Mouse (Mus musculus): ENCODE data around the gene Fgfr2.
"Not testable (repeated sequence)": the region's sequence is repeated elsewhere in the genome, so short reads cannot be mapped to it uniquely, and the experiment has no call there.

The Fgfr2 gene

DNA sequence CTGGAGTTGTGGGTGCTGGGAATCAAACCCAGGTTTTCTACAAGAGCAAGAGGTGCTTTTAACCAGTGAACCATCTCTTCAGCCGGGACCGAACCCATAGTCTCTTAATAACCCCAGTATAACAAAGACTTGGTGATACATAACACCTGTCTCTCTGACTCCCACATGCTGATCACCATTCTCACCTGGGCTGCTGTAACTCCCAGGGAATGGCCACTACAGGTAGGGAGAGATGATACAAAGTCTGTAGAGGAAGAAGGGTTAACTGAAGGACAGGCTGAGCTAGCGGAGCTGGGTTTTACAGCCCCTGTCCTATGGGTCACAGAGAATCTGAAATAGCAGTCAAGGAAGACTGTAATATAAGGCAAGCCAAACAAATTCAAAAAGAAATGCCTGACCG, 2580.0 kb downstream of the Fgfr2 start:
- DNase-seq (ENCODE audit: low read depth, low spot score): no peak

DNA sequence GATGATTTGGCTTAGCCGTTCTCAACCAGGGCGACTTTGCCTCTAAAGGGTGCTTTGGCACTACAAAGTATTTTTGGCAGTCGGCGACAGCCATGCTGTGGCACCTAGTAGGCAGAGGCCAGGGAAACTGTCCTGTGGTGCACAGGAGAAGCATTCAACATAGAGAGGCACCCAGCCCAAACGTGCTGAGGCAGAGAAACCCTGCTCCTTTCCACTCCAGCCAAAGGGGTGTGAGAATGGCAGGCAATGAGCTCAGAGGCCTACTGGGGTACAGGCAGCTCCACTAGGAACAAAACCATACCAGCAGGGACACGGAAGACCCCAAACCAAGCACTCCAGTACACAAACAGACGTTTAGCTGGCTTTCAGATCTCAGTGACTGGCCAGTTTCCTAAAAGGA, 2583.0 kb downstream of the Fgfr2 start:
- DNase-seq (ENCODE audit: low read depth, low spot score): no peak

DNA sequence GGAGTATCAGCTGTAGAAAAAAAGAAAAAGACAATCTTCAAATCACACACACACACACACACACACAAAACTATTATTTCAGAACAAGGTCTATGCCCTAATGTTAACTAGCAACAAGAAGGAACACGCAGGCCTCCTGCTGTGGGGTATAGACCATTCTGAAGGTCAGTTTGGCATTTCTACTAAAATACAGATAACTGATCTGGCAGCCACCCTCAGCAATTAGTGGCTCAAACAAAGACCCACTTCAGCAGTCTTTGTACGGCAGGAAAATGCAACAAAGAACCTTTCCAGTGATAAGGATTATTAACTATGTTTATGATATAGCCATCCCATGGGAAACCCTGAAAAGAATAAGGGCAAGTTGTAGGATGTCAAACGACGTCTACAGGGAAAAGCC, 2586.1 kb downstream of the Fgfr2 start:
- DNase-seq (ENCODE audit: low read depth, low spot score): no peak

DNA sequence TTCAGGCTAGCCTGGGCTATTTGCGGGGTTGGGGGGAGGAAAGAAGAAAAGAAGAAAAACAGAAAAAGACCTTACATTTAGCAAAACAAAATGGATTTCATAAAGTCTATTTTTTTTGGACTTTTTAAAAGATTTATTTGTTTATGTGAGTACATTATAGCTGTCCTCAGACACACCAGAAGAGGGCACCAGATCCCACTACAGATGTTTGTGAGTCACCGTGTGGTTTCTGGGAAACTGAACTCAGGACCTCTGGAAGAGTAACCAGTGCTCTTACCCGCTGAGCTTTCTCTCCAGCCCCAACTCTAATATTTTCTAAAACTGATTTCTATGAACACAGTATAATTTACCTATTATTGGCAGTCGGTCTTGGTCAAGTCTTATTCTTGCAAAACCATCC, 2588.0 kb downstream of the Fgfr2 start:
- no peak for DNase-seq (ENCODE audit: low read depth, low spot score)

DNA sequence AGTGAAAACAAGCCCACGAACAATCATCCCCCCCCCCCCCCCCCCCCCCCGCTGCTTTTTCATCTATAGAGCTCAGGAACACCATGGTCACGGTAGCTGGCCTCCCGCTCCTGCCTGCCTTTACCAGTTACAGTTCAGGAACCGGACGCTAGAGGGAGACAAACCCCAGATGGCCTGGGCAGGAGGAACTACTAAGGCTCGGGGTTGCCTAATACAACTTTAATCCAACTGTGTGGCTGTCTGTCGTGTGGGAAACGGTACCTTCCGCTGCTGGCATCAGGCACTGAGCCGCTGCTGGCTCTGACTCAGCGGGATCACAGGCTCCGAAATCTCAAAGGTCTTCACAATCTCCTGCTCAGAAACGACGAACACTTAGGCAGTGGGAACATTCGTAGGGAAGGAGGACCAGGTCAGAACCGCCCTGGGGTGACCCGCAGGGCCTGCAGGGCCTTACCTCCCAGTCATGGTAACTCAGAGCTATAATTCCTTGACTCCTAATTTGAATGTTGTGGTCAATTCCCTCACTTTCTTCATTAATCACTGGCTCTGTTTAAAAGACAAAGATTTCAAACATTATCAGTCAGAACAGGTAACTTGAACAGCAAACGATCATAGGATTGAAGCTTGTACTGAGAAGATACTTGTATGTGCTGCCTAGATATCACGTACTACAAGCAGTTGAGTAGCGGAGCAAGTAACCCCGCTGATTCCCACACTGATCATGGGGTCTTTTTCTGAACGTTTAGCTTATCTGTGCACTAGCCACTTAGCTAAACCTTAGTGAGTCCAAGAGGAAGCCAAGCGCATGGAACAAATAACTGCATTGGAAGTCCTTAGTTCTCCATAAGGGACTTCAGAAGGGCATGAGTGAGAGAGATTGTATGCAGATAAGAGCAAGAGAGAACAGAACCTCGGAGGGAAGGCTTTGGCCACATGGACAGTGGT, 2589.6 kb downstream of the Fgfr2 start:
- peak; percentile 42 for DNase-seq (ENCODE audit: low read depth, low spot score)

DNA sequence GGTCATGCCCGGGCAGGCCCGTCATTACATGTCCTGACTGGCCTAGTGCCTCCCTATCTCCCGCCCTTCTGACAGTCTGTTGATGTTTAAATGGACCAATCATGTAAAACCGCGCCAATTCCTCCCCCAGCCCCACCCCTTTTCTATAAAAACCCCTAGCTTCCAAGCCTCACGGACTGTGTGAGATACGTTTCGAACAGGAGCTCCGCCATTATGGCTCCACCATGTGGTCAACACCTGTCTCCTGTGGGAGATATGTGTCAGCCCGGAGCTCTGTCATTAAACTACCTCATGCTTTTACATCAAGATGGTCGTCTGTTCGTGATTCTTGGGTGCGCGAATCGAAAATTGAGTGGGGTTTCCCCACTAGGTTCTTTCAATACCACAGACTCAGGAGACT, 2592.0 kb downstream of the Fgfr2 start:
- not testable (repeated sequence) for DNase-seq (ENCODE audit: low read depth, low spot score)

DNA sequence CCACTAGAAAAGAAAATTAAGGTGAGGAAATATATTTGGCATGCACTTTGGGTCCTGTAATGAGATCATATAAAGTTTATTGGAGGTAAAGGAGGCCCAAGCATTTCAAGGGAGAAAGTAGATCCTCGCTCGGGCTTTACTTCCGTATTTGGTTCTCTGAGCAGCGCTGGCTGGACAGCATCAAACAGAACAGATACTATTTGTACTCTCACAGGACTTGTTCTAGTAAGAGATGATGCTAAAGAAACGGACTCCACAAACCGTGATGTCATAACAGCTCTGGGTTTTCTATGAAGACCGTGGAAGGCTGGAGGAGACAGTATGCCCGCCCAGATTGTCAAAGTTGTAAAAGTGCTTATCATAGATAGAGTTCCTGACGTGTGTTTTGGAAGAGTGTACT, 2595.8 kb downstream of the Fgfr2 start:
- DNase-seq (ENCODE audit: low read depth, low spot score): no peak

DNA sequence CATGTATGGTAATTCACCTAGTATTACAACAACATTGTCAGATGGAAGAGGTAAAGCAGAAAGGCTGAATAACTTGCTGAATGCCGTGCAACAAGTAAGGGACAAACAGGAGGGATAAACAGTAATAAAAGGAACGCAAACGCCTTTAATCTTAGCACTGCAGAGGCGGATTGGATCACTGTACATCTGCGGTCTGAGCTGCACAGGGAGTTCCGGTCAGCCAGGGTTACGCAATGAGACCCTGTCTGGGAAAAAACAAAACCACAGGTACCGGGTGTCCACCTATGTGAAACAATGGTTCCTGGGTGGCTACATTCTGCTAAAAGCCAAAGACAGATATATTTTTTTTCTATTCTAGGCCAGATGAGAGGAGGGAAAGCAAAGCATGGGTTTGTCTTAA, 2599.7 kb downstream of the Fgfr2 start:
- no peak for DNase-seq (ENCODE audit: low read depth, low spot score)

DNA sequence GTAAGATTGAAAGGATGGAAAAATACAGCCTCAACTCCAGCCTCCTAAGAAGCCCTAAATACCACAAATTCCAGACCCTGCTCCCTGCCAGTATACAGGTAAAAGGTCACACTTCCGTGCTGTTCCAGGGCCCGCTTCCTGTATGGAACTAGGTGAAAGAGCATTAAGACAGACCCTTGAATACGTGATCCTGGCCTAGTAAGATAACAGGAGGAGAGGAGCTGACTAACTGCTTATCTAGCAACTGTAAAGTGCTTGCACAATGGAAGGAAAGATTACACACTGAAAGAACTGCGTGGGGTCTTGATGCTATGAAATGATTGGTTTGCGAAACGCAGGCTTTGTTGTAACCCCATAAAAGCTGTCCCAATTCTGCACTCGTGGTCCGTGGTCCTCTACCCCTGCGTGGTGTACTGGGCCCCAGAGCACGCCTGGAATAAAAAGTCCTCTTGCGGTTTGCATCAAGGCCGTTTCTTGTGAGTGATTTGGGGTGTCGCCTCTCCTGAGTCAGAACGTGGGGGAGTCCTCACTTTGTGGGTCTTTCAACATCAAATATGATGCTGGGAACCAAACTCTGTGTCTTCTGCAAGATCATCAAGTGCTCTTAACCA, 2602.2 kb downstream of the Fgfr2 start:
- DNase-seq (ENCODE audit: low read depth, low spot score): no peak

DNA sequence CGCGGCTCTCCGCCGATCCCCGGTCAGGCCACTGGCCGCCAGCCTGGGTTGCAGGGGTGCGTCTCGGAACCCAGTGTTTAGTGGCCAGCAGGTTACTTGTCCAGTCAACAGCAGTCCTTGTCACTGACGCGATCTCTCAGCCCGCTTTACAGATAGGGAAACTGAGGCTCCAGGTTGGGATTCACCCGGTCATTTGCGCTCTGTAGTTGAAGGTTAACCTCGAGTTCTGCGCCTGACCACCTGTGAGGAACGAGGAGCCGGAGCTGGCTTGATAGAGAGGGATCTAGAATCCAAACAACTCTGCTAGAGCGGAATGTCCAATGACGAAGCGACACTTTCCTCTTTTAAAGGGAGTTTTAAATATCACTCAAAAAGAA, 2603.1 kb downstream of the Fgfr2 start, which contains the start of gene Ate1:
TSS of gene Ate1 (minus strand) at position 321 of the 377 bp plus-strand sequence.
- no peak for DNase-seq (ENCODE audit: low read depth, low spot score)

DNA sequence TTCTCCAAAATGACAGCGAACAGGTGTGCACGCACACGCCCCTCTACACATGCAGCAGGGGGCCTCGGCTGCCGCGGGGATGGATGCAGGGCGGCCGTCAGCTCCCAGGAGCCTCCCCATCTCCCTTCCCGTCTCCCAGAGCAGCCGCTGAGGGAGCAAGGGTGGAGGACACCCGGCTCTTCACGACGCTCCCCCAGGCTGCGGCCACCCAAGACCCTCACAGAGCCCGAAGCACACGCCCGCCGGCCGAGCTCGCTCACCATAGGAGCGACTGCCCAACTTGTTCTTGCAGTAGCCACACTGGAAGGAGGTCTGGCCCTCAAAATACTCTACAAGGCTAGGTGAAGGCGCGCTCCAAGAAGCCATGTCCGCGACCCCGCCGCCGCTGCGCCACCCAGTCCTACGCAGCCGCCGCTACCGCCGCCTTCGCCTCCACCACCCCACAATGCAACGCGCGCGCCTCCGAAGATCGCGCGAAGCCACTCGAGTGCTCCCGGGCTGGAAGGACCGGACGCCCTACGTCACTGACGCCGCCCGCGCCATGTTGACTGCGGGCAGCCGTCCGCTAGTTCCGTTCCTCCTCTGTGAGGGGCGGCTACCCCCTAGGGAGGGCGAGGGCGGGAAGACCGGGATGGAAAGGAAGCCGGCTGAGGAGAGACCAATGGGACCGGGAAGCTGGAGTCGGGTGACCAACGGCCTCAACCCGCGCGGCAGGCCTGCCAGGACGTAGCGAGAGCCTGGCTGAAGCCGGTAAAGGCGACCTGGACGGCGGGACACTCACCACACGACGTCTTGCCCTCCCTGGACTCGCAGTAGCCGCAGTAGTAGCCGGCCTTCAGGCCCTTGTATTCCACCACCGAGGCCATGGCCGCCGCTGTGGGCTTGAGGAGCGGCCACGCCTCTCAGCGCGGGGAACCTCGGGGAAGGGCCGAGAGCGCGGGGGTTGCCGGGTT, 2603.8 kb downstream of the Fgfr2 start:
- peak; percentile 96 for DNase-seq (ENCODE audit: low read depth, low spot score)

DNA sequence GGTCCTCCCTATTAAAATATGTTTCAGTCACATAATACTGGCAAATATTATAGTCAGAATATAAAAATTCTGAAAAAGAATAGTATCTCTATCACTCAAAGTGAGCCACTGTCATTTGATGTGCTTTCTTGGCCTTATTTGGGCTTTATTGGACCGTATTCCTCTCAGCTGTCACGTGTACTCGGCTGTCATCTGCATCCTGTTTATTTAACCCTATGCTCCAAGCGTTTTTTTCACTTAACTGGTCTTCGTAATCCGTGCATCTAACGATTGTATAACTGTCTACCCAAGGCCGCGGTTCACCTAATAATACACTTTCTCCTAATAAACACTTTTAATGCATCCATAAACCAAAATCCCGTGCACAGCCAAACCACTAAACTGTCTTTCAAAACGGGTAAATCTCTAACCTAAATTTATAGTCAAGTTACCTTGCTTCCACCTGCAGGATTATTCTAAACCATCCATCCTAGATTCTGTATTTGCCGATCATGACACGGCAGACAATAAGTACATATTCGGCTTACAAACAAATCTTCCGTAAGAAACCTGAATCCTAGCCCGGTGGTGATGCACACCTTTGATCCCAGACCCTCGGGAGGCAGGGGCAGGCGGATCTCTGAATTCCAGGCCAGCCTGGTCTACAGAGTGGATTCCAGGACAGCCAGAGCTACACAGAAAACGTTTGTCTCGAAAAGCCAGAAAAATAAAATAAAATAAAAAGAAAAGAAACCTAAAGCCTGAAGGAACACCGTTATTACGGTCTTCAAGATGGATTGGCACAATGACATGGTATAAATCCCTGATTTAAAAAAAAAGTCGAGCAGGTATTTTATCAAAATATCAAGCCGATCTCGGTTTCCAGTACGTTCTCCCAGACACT, 2604.7 kb downstream of the Fgfr2 start:
- no peak for DNase-seq (ENCODE audit: low read depth, low spot score)

DNA sequence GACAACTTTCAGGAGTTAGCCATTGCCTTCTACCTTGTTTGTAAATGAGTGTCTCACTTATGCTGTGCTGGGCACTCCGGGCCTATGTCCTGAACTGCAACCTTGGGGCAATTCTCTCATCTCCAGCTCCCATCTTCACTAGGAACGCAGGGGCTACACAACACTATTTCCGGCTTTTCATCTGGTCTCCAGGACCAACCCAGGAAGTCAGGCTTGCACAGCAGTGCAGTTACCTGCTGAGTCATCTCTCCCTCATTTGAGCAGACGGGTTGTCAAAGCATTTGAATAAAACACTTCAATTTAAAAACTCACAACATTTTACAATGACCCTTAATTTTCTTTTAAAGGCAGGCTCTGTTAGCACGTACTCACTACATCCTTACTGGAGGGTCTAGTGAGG, 2612.9 kb downstream of the Fgfr2 start:
- DNase-seq (ENCODE audit: low read depth, low spot score): no peak

DNA sequence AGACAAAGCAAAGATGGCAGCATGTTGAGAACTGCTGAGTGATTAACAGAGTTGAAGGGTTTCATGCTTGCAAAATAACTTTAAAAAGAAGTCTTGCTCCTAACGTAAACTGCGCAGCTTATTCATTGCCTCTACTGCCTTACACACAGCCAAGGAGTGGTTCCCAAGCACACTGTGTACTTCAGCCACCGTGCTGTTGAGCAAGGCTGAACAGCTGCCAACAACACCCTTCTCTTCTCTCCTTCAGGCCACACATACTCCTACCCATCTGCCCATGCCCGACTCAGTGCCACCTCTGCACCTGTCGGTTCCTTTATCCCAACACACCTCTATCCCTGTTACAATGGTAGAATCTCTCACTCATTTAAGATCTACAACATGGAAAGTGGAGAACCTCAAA, 2620.1 kb downstream of the Fgfr2 start:
- DNase-seq (ENCODE audit: low read depth, low spot score): no peak

DNA sequence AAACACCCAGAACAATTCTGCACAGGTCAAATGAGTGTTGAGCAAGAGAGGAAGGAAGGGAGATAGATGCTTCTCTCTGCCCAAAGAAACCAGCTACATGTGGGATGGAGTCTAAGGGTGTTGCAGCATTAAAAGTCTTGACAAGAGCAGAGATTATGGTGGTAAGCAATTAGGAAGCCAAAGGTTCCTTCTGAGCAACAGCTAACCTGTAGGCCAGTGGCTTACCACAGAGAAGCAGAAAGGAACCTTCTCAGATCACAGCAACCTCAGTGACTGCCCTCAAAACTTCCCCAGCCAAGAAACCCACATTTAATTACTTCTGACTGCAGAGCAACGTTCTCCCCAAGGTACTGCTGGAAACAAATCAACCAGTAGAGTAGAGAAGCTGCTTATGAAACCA, 2621.7 kb downstream of the Fgfr2 start:
- no peak for DNase-seq (ENCODE audit: low read depth, low spot score)

DNA sequence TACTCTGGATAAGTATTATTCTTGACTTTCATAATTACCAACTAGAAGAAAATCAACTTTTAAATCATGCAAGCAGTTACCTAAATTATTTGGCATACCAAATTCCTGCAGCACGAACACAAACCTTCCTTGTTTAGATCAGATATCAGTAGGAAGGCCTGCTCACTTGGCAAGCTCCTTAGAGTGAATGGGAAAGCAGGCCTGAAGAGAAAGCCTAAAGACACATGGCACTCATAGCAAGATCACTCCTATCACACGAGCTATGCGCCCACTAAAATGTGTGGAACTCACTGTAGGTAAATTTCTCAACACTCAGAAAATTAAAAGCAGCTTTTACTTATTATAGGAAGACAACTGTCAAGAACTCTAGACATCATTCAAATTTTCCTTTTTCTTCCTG, 2629.8 kb downstream of the Fgfr2 start:
- DNase-seq (ENCODE audit: low read depth, low spot score): peak; percentile 48

DNA sequence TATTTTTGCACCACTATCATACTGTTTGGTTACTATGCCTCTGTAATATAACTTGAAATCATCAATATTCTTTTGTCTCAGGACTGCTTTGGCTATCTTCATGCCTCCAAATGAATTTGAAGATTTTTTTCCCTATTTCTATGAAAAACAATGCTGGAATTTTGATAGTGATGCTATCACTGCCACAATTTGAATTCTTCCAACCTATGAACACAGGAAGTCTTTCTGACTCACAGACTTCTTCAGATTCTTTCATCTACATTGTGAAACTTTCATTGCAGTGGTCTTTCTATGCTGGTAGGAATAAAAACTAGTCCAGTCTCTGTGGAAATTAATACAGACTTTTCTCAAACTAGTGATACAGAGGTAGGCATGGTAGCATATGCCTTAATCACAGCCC, 2631.1 kb downstream of the Fgfr2 start:
- no peak for DNase-seq (ENCODE audit: low read depth, low spot score)

DNA sequence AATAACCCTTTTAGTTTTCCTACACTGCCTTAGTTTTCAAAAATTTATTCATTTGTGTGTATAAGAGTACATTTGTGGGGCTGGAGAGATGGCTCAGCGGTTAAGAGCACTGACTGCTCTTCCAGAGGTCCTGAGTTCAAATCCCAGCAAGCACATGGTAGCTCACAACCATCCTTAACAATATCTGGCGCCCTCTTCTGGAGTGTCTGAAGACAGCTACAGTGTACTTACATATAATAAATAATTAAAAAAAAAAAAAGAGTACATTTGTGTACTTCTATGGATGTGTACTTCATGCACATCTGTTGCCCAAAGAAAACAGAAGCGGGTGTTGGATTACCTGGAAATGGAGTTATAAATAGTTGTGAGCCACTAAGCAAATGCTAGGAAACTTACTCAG, 2644.1 kb downstream of the Fgfr2 start:
- DNase-seq (ENCODE audit: low read depth, low spot score): not testable (repeated sequence)

DNA sequence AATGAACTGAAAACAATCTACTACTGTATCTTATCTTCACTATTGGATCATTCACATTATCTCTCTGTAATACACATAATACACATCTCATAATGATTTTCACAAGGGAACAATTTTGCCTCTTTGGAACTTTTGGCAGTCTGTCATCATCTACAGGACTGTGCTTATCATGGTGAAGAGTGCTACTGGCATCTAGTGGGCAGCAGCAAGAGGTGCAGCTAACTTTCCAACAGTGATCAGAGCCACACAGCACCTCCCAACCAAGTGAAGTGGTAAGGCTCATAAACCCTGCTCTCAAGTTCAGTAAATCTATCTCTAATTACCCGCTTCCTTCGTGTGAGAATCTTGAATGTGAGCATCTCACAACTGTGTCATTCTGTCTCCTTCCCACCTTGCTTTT, 2647.2 kb downstream of the Fgfr2 start:
- peak; percentile 26 for DNase-seq (ENCODE audit: low read depth, low spot score)

DNA sequence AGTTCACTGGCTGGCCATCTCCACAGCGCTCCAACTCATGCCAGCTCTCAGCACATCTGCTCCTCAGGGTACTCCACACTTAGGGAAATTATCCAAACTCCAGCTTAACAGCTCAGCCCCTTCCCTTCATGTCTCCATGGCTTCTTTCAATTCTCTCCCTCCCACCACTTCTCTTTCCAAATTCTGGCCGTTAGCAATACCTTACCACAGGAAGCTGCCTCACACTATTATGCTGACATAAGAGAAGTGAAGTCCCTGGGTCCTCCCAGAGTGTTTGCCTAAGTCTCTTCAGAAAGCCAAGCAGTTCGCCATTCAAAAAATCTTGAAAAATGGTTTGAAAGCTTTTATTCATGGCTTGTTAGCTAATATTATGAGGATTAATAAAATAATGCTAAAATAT, 2649.3 kb downstream of the Fgfr2 start:
- DNase-seq (ENCODE audit: low read depth, low spot score): no peak

DNA sequence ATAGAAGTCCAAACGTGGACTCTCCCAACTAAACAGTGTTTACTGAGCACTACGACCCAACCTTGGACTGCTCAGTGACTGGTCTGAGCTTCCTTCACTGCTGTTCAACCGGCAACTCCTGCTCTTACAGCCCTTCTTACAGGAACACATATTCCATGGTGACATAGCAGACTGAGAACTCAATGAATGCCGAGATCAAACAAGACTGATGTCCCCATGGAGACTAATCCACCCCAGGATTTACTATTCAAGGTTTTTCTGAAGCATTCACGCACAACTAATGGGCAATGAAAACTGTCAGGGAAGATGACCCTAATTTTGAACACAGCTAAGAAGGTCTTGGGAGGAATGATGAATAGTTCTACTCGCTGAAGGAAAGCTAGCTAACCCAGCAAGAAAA, 2650.5 kb downstream of the Fgfr2 start:
- no peak for DNase-seq (ENCODE audit: low read depth, low spot score)
